Mouse (Mus musculus) sigmoid colon, adult 10 weeks (tissue): ENCODE measurements around the gene Rhoc. TPM values are rescaled to one million over a fixed set of nuclear protein-coding genes. Genes with fewer than 3 reads are reported as not detected.

Source experiments
- polyA plus RNA-seq: library from polyadenylated mRNA; stranded (reverse); fragments of 350-450 nt; fragmentation: Illumina TruSeq; extraction: RNeasy Lipid Tissue Mini Kit (QIAGEN cat#74804); gene quantifications from one replicate; pipeline ENCODE4 v1.2.3, GENCODE M21; 2014; ENCODE audit warnings: low read depth, low replicate concordance

The Rhoc gene
- polyA plus RNA-seq, result 40.5 TPM

GRCm38 (mm10) chr3:104788075-104788474 is at the start of gene Rhoc:
Rhoc (plus strand) TSS chr3:104788375.

DNA sequence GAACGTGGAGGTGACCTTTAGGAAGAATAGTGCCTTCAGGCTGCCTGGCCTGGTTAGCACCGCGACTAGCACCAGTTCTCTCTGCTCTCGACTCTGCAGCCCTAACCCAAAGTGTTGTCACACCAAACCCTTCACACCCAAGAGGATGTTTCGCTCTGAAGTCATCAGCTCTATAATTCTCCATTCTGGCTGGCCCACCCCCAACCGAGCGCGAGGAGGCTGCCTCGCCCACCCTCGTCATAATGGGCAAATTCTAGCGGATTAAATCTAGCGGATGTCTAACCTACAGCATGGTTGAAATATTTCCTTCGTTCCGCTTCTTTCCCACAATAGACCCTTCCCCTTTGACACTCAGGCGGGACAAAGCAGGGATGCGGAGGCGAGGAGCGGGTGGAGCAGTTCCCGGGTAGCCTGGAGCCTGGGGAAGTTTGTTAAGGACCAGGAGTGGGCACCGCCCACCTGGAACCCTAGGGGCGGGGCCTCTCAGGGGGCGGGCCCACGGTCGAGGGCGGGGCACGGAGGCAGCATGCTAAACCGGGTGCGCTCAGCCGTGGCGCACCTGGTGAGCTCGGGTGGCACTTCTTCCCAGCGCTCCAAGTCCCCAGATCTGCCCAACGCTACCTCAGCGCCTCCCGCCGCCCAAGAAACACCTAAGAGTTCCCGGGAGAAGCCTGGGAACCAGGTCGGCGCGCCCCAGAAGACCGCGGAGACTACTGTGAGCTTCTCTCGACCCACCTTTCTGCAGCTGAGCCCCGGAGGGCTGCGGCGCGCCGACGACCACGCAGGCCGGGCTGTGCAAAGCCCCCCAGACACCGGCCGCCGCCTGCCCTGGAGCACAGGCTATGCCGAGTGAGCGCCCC is 7.4 kb upstream of the Rhoc start, which contains the start of gene Ppm1j:
TSS of gene Ppm1j (plus strand) at position 496 of the 860 bp plus-strand sequence.

DNA sequence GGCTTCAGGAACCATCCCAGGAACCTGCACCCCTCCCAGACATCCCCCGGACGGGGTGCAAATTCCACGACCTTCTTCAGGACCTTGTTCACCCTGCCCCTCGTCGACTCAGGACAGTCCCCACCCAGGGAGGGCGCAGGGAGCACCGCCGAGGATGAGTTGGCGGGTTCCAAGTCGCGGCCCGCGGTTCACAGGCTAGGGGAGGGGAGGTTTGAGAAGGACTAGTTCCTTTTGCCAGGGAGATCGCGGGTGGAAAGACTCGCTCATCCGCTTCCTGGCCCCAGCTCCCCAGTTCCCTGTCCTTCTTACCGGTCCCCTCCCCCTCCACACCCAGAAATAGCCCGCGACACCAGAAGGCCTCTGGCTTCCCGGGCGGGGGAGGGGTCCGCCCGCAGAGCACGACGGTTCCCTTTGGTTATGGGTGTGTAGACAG is 6.7 kb upstream of the Rhoc start, which contains the start of gene Fam19a3:
TSS of gene Fam19a3 (minus strand) at position 370 of the 433 bp plus-strand sequence.

GRCm38 (mm10) chr3:104817991-104818748 is 30.0 kb downstream of the Rhoc start, which contains the start of gene Mov10:
Mov10 (minus strand) TSS chr3:104818563.

Other genes starting within 250 kb of the Rhoc start
- gene Slc16a1, start 149.7 kb upstream of the Rhoc start, polyA plus RNA-seq, result 414 TPM
- 0.79 TPM for gene Ppm1j, start 7.3 kb upstream of the Rhoc start, polyA plus RNA-seq
- 0.19 TPM for gene Fam19a3, start 6.5 kb upstream of the Rhoc start, polyA plus RNA-seq
- gene Mov10, start 30.2 kb downstream of the Rhoc start, polyA plus RNA-seq, result 1.5 TPM
- 79.9 TPM for gene St7l, start 75.6 kb downstream of the Rhoc start, polyA plus RNA-seq
- gene Capza1, start 76.1 kb downstream of the Rhoc start, polyA plus RNA-seq, result 343 TPM
- gene Wnt2b, start 173.5 kb downstream of the Rhoc start, polyA plus RNA-seq, result 9.7 TPM